Mouse (Mus musculus): ENCODE measurements around the gene Atp23. TPM values are rescaled to one million over a fixed set of nuclear protein-coding genes. Genes with fewer than 3 reads are reported as not detected.
"Not testable (repeated sequence)": the region's sequence is repeated elsewhere in the genome, so short reads cannot be mapped to it uniquely, and the experiment has no call there.

Atp23 gene
- polyA plus RNA-seq, 1 experiment from 2014 or later: 10.3 TPM

- Histone ChIP-seq H3K9me3 (ENCODE audit: control insufficient read depth, low read length) (no peaks in the 10 kb centered on the region), H3K4me2 (replicated peaks; ENCODE audit: low read depth) (no peak overlapping the region), H3K9ac (ENCODE audit: low read length) (no peak overlapping the region), H3K27me3 (ENCODE audit: control insufficient read depth, insufficient read depth, low read length) (no peaks in the 10 kb centered on the region), H3K4me3 (ENCODE audit: low read depth, low read length) (no peak overlapping the region), H3K27ac (replicated peaks) (no peak overlapping the region), H3K36me3 (ENCODE audit: control insufficient read depth, insufficient read depth, low read length) (no peaks in the 10 kb centered on the region), H3K4me1 (replicated peaks; ENCODE audit: control insufficient read depth, insufficient read depth) (no peaks in the 10 kb centered on the region)
- TF ChIP-seq CTCF (IDR thresholded peaks at IDR 0.05; ENCODE audit: low read depth) (no peak), EP300 (optimal IDR thresholded peaks at IDR 0.05) (no peak)
- ATAC-seq (ENCODE audit: low FRiP score, low TSS enrichment): no peak
- WGBS: 70% methylated on average over 5 of the region's 5 CpGs
- no peak for DNase-seq (ENCODE audit: low spot score)
These were observed 69.8 kb downstream of the Atp23 start for GRCm38 (mm10) chr10:126831329-126831728.

- H3K4me3 ChIP-seq (ENCODE audit: low read depth, low read length): no peak overlapping the region
- H3K36me3 ChIP-seq (ENCODE audit: control insufficient read depth, insufficient read depth, low read length): no peaks in the 10 kb centered on the region
- DNase-seq (ENCODE audit: low spot score) (no peak), ATAC-seq (ENCODE audit: low FRiP score, low TSS enrichment) (no peak)
- H3K9ac ChIP-seq (ENCODE audit: low read length): no peak overlapping the region
- H3K27ac ChIP-seq (replicated peaks): no peak overlapping the region
- no peaks in the 10 kb centered on the region for H3K4me1 ChIP-seq (replicated peaks; ENCODE audit: control insufficient read depth, insufficient read depth)
- no peaks in the 10 kb centered on the region for H3K27me3 ChIP-seq (ENCODE audit: control insufficient read depth, insufficient read depth, low read length)
- H3K9me3 ChIP-seq (ENCODE audit: control insufficient read depth, low read length): no peaks in the 10 kb centered on the region
- TF ChIP-seq EP300 (optimal IDR thresholded peaks at IDR 0.05): no peak
- no peak for TF ChIP-seq CTCF (IDR thresholded peaks at IDR 0.05; ENCODE audit: low read depth)
- WGBS: 70% methylated on average over 7 of the region's 7 CpGs
- H3K4me2 ChIP-seq (replicated peaks; ENCODE audit: low read depth): no peak overlapping the region
These were observed 72.5 kb downstream of the Atp23 start for GRCm38 (mm10) chr10:126828618-126829017.

GRCm38 (mm10) chr10:126827941-126828593 lies 73.1 kb downstream of the Atp23 start:
- no peak overlapping the region for H3K4me2 ChIP-seq (replicated peaks; ENCODE audit: low read depth)
- no peak for DNase-seq (ENCODE audit: low spot score)
- no peak for ATAC-seq (ENCODE audit: low FRiP score, low TSS enrichment)
- H3K36me3 ChIP-seq (ENCODE audit: control insufficient read depth, insufficient read depth, low read length): no peaks in the 10 kb centered on the region
- TF ChIP-seq CTCF (IDR thresholded peaks at IDR 0.05; ENCODE audit: low read depth) (no peak), EP300 (optimal IDR thresholded peaks at IDR 0.05) (no peak)
- H3K4me1 ChIP-seq (replicated peaks; ENCODE audit: control insufficient read depth, insufficient read depth): no peaks in the 10 kb centered on the region
- H3K9me3 ChIP-seq (ENCODE audit: control insufficient read depth, low read length): no peaks in the 10 kb centered on the region
- H3K4me3 ChIP-seq (ENCODE audit: low read depth, low read length): no peak overlapping the region
- WGBS: 53% methylated on average over 8 of the region's 8 CpGs
- no peak overlapping the region for H3K9ac ChIP-seq (ENCODE audit: low read length)
- no peaks in the 10 kb centered on the region for H3K27me3 ChIP-seq (ENCODE audit: control insufficient read depth, insufficient read depth, low read length)
- no peak overlapping the region for H3K27ac ChIP-seq (replicated peaks)

- no peak overlapping the region for H3K9ac ChIP-seq (ENCODE audit: low read length)
- no peak overlapping the region for H3K4me2 ChIP-seq (replicated peaks; ENCODE audit: low read depth)
- H3K4me3 ChIP-seq (ENCODE audit: low read depth, low read length): no peak overlapping the region
- no peak overlapping the region for H3K27ac ChIP-seq (replicated peaks)
- no peak for TF ChIP-seq EP300 (optimal IDR thresholded peaks at IDR 0.05)
- no peak for TF ChIP-seq CTCF (IDR thresholded peaks at IDR 0.05; ENCODE audit: low read depth)
- DNase-seq (ENCODE audit: low spot score): no peak
- no peaks in the 10 kb centered on the region for H3K27me3 ChIP-seq (ENCODE audit: control insufficient read depth, insufficient read depth, low read length)
- no peaks in the 10 kb centered on the region for H3K4me1 ChIP-seq (replicated peaks; ENCODE audit: control insufficient read depth, insufficient read depth)
- no peak for ATAC-seq (ENCODE audit: low FRiP score, low TSS enrichment)
- H3K36me3 ChIP-seq (ENCODE audit: control insufficient read depth, insufficient read depth, low read length): no peaks in the 10 kb centered on the region
- H3K9me3 ChIP-seq (ENCODE audit: control insufficient read depth, low read length): no peaks in the 10 kb centered on the region
- 91% methylated on average over 6 of the region's 6 CpGs for WGBS
These were observed 74.2 kb downstream of the Atp23 start for GRCm38 (mm10) chr10:126826982-126827381.

- not testable (repeated sequence) for H3K27ac ChIP-seq (replicated peaks); H3K27me3 ChIP-seq (ENCODE audit: control insufficient read depth, insufficient read depth, low read length); DNase-seq (ENCODE audit: low spot score); H3K9me3 ChIP-seq (ENCODE audit: control insufficient read depth, low read length); H3K36me3 ChIP-seq (ENCODE audit: control insufficient read depth, insufficient read depth, low read length); H3K9ac ChIP-seq (ENCODE audit: low read length); ATAC-seq (ENCODE audit: low FRiP score, low TSS enrichment); H3K4me2 ChIP-seq (replicated peaks; ENCODE audit: low read depth); H3K4me1 ChIP-seq (replicated peaks; ENCODE audit: control insufficient read depth, insufficient read depth); H3K4me3 ChIP-seq (ENCODE audit: low read depth, low read length)
- WGBS: 87% methylated on average over 8 of the region's 8 CpGs
These were observed 74.9 kb downstream of the Atp23 start for GRCm38 (mm10) chr10:126826216-126826615.

- Histone ChIP-seq H3K27ac (replicated peaks) (no peak overlapping the region), H3K4me2 (replicated peaks; ENCODE audit: low read depth) (no peak overlapping the region), H3K4me3 (ENCODE audit: low read depth, low read length) (no peak overlapping the region), H3K27me3 (ENCODE audit: control insufficient read depth, insufficient read depth, low read length) (no peaks in the 10 kb centered on the region), H3K9me3 (ENCODE audit: control insufficient read depth, low read length) (no peaks in the 10 kb centered on the region), H3K9ac (ENCODE audit: low read length) (no peak overlapping the region), H3K36me3 (ENCODE audit: control insufficient read depth, insufficient read depth, low read length) (no peaks in the 10 kb centered on the region), H3K4me1 (replicated peaks; ENCODE audit: control insufficient read depth, insufficient read depth) (no peaks in the 10 kb centered on the region)
- 36% methylated on average over 3 of the region's 3 CpGs for WGBS
- no peak for TF ChIP-seq EP300 (optimal IDR thresholded peaks at IDR 0.05)
- no peak for TF ChIP-seq CTCF (IDR thresholded peaks at IDR 0.05; ENCODE audit: low read depth)
- DNase-seq (ENCODE audit: low spot score) (no peak), ATAC-seq (ENCODE audit: low FRiP score, low TSS enrichment) (no peak)
These were observed 78.7 kb downstream of the Atp23 start for GRCm38 (mm10) chr10:126822418-126822817.

Other genes starting within 250 kb of the Atp23 start
- gene Ctdsp2, start 77.4 kb upstream of the Atp23 start, polyA plus RNA-seq (2015; fragmentation: Nextera tagmentation; extraction: Ambion mirVana): 29.1 and 33.0 TPM in 2 replicates
- gene Avil, start 99.4 kb upstream of the Atp23 start, polyA plus RNA-seq (2015; fragmentation: Nextera tagmentation; extraction: Ambion mirVana): 10.7 and 12.3 TPM in 2 replicates
- 58.9 and 61.3 TPM in 2 replicates for gene Tsfm, start 129.5 kb upstream of the Atp23 start, polyA plus RNA-seq (2015; fragmentation: Nextera tagmentation; extraction: Ambion mirVana)
- 32.4 and 36.8 TPM in 2 replicates for gene Mettl1, start 140.1 kb upstream of the Atp23 start, polyA plus RNA-seq (2015; fragmentation: Nextera tagmentation; extraction: Ambion mirVana)
- 1.2 and 1.3 TPM in 2 replicates for gene Eef1akmt3, start 140.2 kb upstream of the Atp23 start, polyA plus RNA-seq (2015; fragmentation: Nextera tagmentation; extraction: Ambion mirVana)
- gene Cyp27b1, start 146.9 kb upstream of the Atp23 start, polyA plus RNA-seq (2015; fragmentation: Nextera tagmentation; extraction: Ambion mirVana): 0.13 TPM in 1 of 2 replicates, not detected in the other
- 0.75 and 0.81 TPM in 2 replicates for gene March9, start 158.8 kb upstream of the Atp23 start, polyA plus RNA-seq (2015; fragmentation: Nextera tagmentation; extraction: Ambion mirVana)
- gene Cdk4, start 162.2 kb upstream of the Atp23 start, polyA plus RNA-seq (2015; fragmentation: Nextera tagmentation; extraction: Ambion mirVana): 469 and 472 TPM in 2 replicates
- gene Tspan31, start 168.9 kb upstream of the Atp23 start, polyA plus RNA-seq (2015; fragmentation: Nextera tagmentation; extraction: Ambion mirVana): 82.8 and 87.7 TPM in 2 replicates
- gene Agap2, start 173.9 kb upstream of the Atp23 start, polyA plus RNA-seq (2015; fragmentation: Nextera tagmentation; extraction: Ambion mirVana): 0.04 and 0.08 TPM in 2 replicates
- gene Os9, start 219.8 kb upstream of the Atp23 start, polyA plus RNA-seq (2015; fragmentation: Nextera tagmentation; extraction: Ambion mirVana): 81.9 and 82.0 TPM in 2 replicates